Mouse (Mus musculus) adrenal gland, postnatal 4 days (tissue): ENCODE measurements at regions not wholly inside any gene's neighbourhood (a gene's known extent, or its start where the extent isn't known, plus 50 kb on each side); places are given as distances from the start of the nearest gene placed in this dataset.

Experiments
- DNase-seq, 2 experiments: peaks; one replicate each; pipeline ENCODE4 v3.0.0; 2021 to 2022; ENCODE audit warnings: low spot score in 2 of 2, mixed read lengths in 2 of 2

- no peak for DNase-seq
These were observed 53.1 kb upstream of the Lbx1 start for GRCm38 (mm10) chr19:45288722-45289121.

- DNase-seq, result no peak
These were observed 62.2 kb upstream of the Lbx1 start for GRCm38 (mm10) chr19:45297812-45298211.

- DNase-seq, result no peak
These were observed 63.7 kb upstream of the Lbx1 start for GRCm38 (mm10) chr19:45299341-45299740.

GRCm38 (mm10) chr19:45299768-45300167 is 63.8 kb upstream of the Btrc start:
- DNase-seq, result no peak

- DNase-seq, result no peak
These were observed 62.7 kb upstream of the Btrc start for GRCm38 (mm10) chr19:45300691-45301431.

- DNase-seq, result no peak
These were observed 62.2 kb upstream of the Btrc start for GRCm38 (mm10) chr19:45301432-45301732.

- DNase-seq, result no peak
These were observed 61.6 kb upstream of the Btrc start for GRCm38 (mm10) chr19:45301733-45302547.

- DNase-seq, result no peak
These were observed 60.8 kb upstream of the Btrc start for GRCm38 (mm10) chr19:45302548-45303241.

- no peak for DNase-seq
These were observed 59.0 kb upstream of the Btrc start for GRCm38 (mm10) chr19:45304538-45304937.

- DNase-seq, result no peak
These were observed 55.9 kb upstream of the Btrc start for GRCm38 (mm10) chr19:45307299-45308275.

- no peak for DNase-seq
These were observed 54.8 kb upstream of the Btrc start for GRCm38 (mm10) chr19:45308676-45309275.

GRCm38 (mm10) chr19:45310291-45310881 is 53.1 kb upstream of the Btrc start:
- no peak for DNase-seq

- peak; percentile 36 to 59 for DNase-seq
These were observed 52.5 kb upstream of the Btrc start for GRCm38 (mm10) chr19:45310944-45311603.

- DNase-seq, result no peak
These were observed 51.5 kb upstream of the Btrc start for GRCm38 (mm10) chr19:45311831-45312537.

- no peak for DNase-seq
These were observed 50.7 kb upstream of the Btrc start for GRCm38 (mm10) chr19:45312713-45313365.
